Mouse (Mus musculus): ENCODE results near the gene Mxi1.

Mxi1 gene

GRCm38 (mm10) chr19:53325578-53326295 lies 15.4 kb downstream of the Mxi1 start:
- no peak for DNase-seq

- DNase-seq, result peak in 1 of 2 experiments; percentile 22
Observed at GRCm38 (mm10) chr19:53328116-53328515, 17.8 kb downstream of the Mxi1 start.

GRCm38 (mm10) chr19:53329221-53329991 lies 19.1 kb downstream of the Mxi1 start:
- peak; percentile 81 to 88 for DNase-seq

GRCm38 (mm10) chr19:53329992-53330381 lies 19.7 kb downstream of the Mxi1 start:
- peak; percentile 57 for DNase-seq

- DNase-seq, result no peak
Observed at GRCm38 (mm10) chr19:53331882-53332500, 21.7 kb downstream of the Mxi1 start.

GRCm38 (mm10) chr19:53333730-53334129 lies 23.4 kb downstream of the Mxi1 start:
- DNase-seq, result no peak

- no peak for DNase-seq
Observed at GRCm38 (mm10) chr19:53335241-53335640, 24.9 kb downstream of the Mxi1 start.

GRCm38 (mm10) chr19:53340423-53340822 lies 30.1 kb downstream of the Mxi1 start:
- no peak for DNase-seq

GRCm38 (mm10) chr19:53343174-53343881 lies 33.0 kb downstream of the Mxi1 start:
- DNase-seq, result no peak

- no peak for DNase-seq
Observed at GRCm38 (mm10) chr19:53344062-53344461, 33.7 kb downstream of the Mxi1 start.

GRCm38 (mm10) chr19:53345766-53346165 lies 35.4 kb downstream of the Mxi1 start:
- no peak for DNase-seq

GRCm38 (mm10) chr19:53353864-53354263 lies 43.5 kb downstream of the Mxi1 start:
- DNase-seq, result no peak

- DNase-seq, result no peak
Observed at GRCm38 (mm10) chr19:53354271-53355000, 44.1 kb downstream of the Mxi1 start.

- DNase-seq, result no peak
Observed at GRCm38 (mm10) chr19:53355065-53355464, 44.7 kb downstream of the Mxi1 start.

GRCm38 (mm10) chr19:53359160-53360033 lies 49.1 kb downstream of the Mxi1 start:
- no peak for DNase-seq

GRCm38 (mm10) chr19:53360265-53360958 lies 50.1 kb downstream of the Mxi1 start:
- no peak for DNase-seq

- DNase-seq, result no peak
Observed at GRCm38 (mm10) chr19:53362967-53363366, 52.6 kb downstream of the Mxi1 start.

- DNase-seq, result no peak
Observed at GRCm38 (mm10) chr19:53364551-53364950, 54.2 kb downstream of the Mxi1 start.

- DNase-seq, result no peak
Observed at GRCm38 (mm10) chr19:53364963-53365362, 54.6 kb downstream of the Mxi1 start.

GRCm38 (mm10) chr19:53366057-53366775 lies 55.9 kb downstream of the Mxi1 start:
- DNase-seq, result no peak

Data from spleen, adult 18-20 months (tissue).